Mouse (Mus musculus) erythroblast, embryonic 14.5 days (primary cell): ENCODE data around the gene Son.

ENCODE experiments used
- GATA1 ChIP-seq: IDR thresholded peaks from 2 replicates; pipeline ENCODE4 v1.6.1; 2012; ENCODE audit warnings: low read length, inconsistent platforms, mixed read lengths
- TAL1 ChIP-seq: IDR thresholded peaks from 3 replicates; pipeline ENCODE4 v1.6.1; 2012; ENCODE audit warnings: low read length, inconsistent platforms, mixed read lengths

GRCm38 (mm10) chr16:91689791-91690190, 42.5 kb downstream of the Son start:
- TF ChIP-seq GATA1 = peak; percentile 26; the same call in 1 of the 2 replicates
- peak; percentile 33; the same call in 2 of the 3 replicates for TF ChIP-seq TAL1
